Mouse (Mus musculus) erythroblast, adult 5-6 weeks (primary cell): ENCODE results near the gene Trim75. TPM values are rescaled to one million over a fixed set of nuclear protein-coding genes. Genes with fewer than 3 reads are reported as not detected.
"Not testable (repeated sequence)": the region's sequence is repeated elsewhere in the genome, so short reads cannot be mapped to it uniquely, and the experiment has no call there.

Source experiments
- ATAC-seq: replicated peaks from 2 replicates; pipeline ENCODE4 v1.8.0; 2016; ENCODE audit warnings: moderate number of reproducible peaks, mild to moderate bottlenecking, moderate TSS enrichment, inconsistent platforms; ENCODE audit not compliant: poor library complexity, low FRiP score, severe bottlenecking
- total RNA-seq, 2 experiments: library from RNA; stranded (forward) in 1 of 2; stranded (reverse) in 1 of 2; fragments of 150-400 nt in 1 of 2; fragments of 200-764, 138-1000 nt in 1 of 2; gene quantifications; 2 replicates each; pipeline versions ENCODE4 v1.2.3 to v1.2.4; 2015 to 2017; ENCODE audit warnings: low replicate concordance in 2 of 2

The Trim75 gene
- total RNA-seq (2015; ENCODE audit: low replicate concordance), result not detected in 2 replicates
- not detected in 2 replicates for total RNA-seq (2017; ENCODE audit: low replicate concordance)

GRCm38 (mm10) chr8:64987731-64988130 lies at the start of gene Trim75:
Trim75 (minus strand) TSS chr8:64987831.
- no peak for ATAC-seq

GRCm38 (mm10) chr8:65037117-65037533 lies 49.5 kb upstream of the Trim75 start, which contains the start of gene Apela:
Apela (minus strand) TSS chr8:65037336.
- ATAC-seq, result no peak

- no peak for ATAC-seq
Observed at GRCm38 (mm10) chr8:65034136-65034535, 46.5 kb upstream of the Trim75 start.

GRCm38 (mm10) chr8:65033056-65033455 lies 45.4 kb upstream of the Trim75 start:
- no peak for ATAC-seq

- no peak for ATAC-seq
Observed at GRCm38 (mm10) chr8:65032107-65032506, 44.5 kb upstream of the Trim75 start.

GRCm38 (mm10) chr8:65030735-65031485 lies 43.3 kb upstream of the Trim75 start:
- no peak for ATAC-seq

GRCm38 (mm10) chr8:65029776-65030175 lies 42.1 kb upstream of the Trim75 start:
- ATAC-seq, result no peak

GRCm38 (mm10) chr8:65028959-65029686 lies 41.5 kb upstream of the Trim75 start:
- no peak for ATAC-seq

GRCm38 (mm10) chr8:65022485-65022884 lies 34.9 kb upstream of the Trim75 start:
- no peak for ATAC-seq

- no peak for ATAC-seq
Observed at GRCm38 (mm10) chr8:65018423-65018822, 30.8 kb upstream of the Trim75 start, which contains the start of the genes Trim61 and Trim60. Trim61 (minus strand) TSS chr8:65018523. Trim60 (minus strand) TSS chr8:65018584.

GRCm38 (mm10) chr8:65007616-65008015 lies 20.0 kb upstream of the Trim75 start:
- ATAC-seq, result not testable (repeated sequence)

GRCm38 (mm10) chr8:64998806-64999365 lies 11.3 kb upstream of the Trim75 start:
- no peak for ATAC-seq

GRCm38 (mm10) chr8:64983150-64983897 lies 4.3 kb downstream of the Trim75 start:
- no peak for ATAC-seq

- no peak for ATAC-seq
Observed at GRCm38 (mm10) chr8:64962836-64963235, 24.8 kb downstream of the Trim75 start.

GRCm38 (mm10) chr8:64959025-64959424 lies 28.6 kb downstream of the Trim75 start:
- no peak for ATAC-seq

- ATAC-seq, result no peak
Observed at GRCm38 (mm10) chr8:64952101-64952500, 35.5 kb downstream of the Trim75 start.

- ATAC-seq, result no peak
Observed at GRCm38 (mm10) chr8:64948371-64948770, 39.3 kb downstream of the Trim75 start.

GRCm38 (mm10) chr8:64947698-64948034 lies 40.0 kb downstream of the Trim75 start:
- ATAC-seq, result no peak

- ATAC-seq, result peak; percentile 100
Observed at GRCm38 (mm10) chr8:64946820-64947697, 40.6 kb downstream of the Trim75 start, which contains the start of gene Tmem192. Tmem192 (plus strand) TSS chr8:64947185.
